Mouse (Mus musculus) spleen, postnatal 14 days (tissue): ENCODE results near the gene Efcab8.
A peak's percentile ranks its signal among the peaks of the same experiment; 100 is the strongest.

Source experiments
- DNase-seq, 2 experiments: peaks; one replicate each; pipeline ENCODE4 v3.0.0; 2021 to 2022; ENCODE audit warnings: low spot score in 2 of 2

Efcab8 gene

DNA sequence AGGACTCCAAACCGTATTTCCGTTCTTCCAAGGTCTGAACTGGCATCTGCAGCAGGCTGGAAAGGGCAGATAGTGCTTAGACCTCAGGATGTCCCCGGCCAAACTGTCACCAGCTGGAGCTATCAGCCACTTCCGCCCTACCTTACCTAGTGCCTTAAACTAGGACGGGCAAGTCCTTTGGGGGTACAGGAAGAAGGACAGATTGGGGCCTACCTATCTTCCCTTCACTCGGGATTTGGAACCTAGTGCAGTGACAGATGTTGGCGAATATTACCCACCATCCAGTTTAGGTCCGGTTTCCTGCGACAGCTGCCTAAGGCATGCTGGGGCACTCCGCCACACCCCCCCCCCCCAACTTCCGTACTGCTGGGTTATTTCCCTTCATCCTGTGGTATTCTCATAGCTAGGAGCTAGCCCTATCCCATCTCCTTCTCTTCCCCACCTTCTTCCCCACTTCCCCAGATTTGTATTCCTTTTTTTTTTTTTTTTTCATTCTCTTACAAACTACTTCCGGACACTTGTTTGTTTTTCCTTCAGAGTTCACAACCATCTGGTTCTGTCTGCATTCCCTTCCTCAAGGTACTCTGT is at the start of gene Efcab8:
Efcab8 (plus strand) TSS at position 538 of the 588 bp plus-strand sequence.
- peak in 1 of 2 experiments; percentile 3 for DNase-seq

DNA sequence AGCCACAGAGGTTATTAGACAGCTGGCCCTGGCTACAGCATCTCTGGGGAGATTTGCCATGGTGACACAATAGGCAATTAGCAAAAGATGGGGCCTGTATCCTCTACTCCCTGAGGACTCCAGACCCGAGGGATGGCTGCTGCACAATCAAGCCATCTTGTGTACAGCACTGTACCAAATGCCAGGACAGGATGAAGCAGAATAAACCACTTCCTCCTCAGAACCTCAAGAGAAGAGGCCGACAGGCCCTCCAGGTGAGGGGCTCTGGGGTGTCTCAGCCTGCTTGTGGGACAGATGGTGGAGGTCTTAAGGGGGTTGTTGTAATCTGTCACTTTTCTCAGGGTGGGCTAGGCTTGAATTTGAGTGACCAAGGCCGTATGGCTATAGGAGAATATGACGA is 45.7 kb upstream of the Efcab8 start:
- no peak for DNase-seq

DNA sequence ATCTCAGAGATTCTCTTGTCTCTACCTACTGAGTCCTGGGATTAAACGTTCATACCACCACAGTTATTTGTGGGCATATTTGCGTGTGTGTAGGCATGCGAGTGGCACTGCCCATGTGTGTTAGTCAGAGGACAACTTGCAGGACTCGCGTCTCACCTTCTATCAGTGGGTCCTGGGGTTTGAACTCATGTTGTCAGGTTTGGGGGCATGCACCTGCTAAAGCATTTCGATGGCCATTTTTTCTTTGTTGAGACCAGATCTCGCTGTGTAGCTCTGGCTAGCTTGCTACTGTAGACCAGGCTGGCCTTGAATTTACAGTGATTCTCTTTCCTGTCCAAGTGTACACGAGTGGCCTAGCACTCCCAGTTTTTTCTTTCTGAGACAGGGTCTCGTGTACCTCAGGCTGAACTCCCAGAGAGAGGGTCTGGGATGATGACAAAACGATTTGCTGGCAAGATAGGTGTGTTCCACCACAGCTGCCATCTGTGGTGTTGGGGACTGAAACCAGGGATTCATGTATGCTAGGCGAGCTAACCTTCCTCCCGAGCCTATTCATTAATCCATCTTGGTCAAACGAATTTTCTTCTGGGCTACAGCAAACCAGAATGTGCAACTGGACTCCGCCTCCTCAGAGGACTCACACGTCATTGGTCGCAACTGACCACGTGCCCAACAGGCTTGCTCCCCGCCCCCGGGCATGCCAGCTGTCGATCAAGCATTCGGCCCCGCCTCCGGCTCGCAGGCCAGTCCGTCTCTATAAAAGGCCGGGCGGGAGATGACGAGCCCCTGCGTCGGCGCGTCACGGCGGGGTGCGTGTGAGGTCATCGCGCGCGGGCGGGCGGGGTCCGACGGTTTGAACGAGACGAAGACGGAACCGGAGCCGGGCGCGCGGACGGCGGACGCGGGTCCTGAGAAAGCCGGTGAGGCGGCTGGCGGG is 39.0 kb upstream of the Efcab8 start, which contains the start of gene Mapre1:
Mapre1 (plus strand) TSS at position 775 of the 937 bp plus-strand sequence.
- peak; percentile 99 for DNase-seq

DNA sequence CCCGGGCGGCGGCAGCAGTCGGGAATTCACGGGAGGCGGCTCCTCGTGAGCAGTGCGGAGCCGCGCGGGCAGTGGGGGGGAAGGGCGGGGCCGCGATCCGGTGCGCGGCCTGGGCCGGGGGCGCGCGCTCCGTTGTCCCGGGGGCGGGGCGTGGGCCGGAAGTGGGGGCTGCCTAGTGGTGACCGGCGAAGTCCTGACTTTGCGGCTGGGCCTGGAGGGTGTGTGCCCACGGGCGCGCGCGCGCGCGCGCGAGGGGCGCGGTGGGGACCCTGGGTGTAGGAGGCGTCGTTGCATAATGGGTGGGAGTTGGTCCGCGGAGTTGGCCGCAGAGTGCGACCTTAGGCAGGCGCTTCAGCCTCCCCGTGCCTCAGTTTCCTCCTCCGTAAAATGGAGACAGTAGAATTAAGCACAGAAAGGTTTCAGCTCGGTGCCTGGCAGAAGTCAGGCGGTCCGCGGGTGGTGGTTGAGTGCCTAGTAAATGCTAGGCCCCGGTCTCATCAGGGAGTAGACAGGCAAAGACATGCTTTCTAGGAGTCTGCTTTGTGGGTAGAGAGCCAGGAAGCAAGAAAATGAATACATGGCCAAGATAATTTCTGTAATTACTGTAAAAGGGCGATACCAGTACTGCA is 38.2 kb upstream of the Efcab8 start:
- no peak for DNase-seq

DNA sequence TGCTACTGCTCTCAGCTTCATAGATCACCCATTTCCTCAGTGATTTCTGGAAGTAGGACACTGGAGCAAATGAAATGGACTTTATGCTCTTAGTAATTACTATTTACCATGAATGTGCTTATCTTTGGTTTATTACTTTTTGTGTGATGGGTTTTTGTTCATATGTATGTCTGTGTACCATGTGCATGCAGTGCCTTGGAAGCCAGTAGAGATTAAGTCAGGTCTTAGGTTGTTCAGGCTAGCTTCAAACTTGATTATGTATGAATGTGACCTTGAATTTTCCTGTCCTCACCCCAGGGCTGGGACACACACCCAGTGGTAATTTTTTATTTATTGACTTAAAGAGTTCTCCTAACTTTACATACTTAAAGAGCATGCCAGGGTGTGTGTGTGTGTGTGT is 31.7 kb upstream of the Efcab8 start:
- no peak for DNase-seq

DNA sequence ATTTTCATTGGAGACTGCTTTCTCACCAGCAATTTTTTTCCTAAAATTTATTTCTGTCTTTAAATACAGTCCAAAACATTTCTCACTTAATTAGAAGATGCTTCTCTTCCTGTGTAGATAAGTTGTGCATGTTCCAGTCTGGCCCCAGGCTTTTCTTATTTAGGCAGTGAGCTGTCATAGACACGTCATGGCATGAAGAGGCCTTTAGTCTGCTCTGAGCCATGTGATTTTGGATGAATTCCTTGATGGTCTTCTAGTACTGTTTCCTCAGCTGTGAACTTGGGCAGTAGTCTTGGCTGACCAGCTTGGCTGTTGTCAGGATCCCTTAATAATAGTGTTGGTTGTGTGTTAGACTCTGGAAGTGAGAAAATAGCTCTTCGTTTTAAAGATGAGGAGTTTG is 29.4 kb upstream of the Efcab8 start:
- no peak for DNase-seq

DNA sequence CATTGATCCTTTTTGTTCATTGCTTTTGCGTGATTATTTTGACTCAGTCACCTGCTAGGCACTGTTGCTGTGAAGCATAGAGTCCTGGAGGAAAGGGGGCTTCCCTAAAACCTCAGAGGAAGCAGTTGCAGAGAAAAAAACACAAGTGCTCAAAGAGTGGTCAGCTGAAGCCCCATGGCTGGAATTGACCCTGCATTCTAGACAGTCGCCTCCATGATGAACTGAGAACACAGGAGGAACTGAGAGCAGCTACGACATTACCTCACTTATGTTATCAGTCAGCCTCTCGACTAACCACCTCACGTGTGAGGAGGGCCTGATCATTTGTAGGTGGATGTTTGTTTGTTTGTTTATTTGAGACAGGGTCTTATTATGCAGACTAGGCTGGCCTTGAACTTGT is 17.6 kb upstream of the Efcab8 start:
- no peak for DNase-seq

DNA sequence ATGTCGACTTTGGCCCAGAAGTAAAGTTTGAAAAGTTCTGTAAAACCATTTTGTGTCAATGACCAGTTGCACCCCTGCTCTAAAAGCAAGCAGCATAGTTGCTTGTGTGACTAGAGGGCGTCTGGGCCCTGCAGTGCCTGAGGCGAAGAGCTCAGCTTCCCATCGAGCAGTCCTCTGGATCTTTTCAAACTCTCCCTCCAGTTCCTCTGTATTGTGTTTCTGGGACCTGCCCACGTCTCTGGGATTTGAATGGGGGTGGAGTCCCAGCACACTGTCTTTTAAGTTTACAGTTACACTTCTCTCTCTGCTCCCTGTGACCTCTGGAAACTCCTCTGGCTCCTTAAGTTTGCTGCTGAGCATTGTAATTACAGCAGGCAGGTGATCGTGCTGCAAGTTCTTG is 12.2 kb upstream of the Efcab8 start:
- no peak for DNase-seq

DNA sequence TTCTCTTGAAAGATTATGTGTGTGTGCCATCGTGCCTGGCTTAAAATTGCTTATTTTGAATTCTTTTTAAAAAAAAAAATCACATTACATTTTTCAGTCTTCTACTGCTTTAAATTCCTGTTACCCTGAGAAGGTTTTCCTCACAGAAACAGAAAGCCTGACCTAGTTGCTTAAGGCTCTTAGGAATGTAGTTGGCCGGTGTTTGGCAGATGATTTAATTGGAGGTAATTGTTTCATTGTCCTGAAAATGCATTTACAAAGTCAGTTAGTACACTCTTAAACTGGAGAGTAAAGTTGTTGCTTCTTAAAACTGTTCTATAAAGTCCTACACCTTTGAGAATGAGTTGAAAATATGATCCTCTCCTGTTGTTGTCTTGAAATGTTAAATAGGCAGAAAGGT is 10.8 kb upstream of the Efcab8 start:
- DNase-seq: no peak

DNA sequence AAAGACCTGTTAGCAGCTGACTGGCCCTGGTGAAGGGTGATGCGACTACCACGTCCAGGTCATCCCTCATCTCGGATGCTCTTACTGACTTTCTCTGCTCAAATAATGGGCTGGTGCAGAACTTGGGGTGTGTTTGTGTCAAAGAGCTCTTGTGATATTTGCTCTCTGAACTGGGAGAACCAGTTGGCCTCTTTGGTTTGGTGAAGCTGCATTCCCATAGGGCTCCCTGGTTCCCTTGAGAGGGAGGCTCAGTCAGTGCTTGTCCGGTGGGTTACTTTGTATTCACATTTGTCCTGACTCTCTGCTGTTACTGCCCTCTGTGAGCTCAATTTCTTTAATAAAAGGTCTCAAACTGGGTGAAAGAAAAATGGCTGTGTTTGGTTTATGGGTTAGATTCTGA is 6.8 kb upstream of the Efcab8 start:
- no peak for DNase-seq

DNA sequence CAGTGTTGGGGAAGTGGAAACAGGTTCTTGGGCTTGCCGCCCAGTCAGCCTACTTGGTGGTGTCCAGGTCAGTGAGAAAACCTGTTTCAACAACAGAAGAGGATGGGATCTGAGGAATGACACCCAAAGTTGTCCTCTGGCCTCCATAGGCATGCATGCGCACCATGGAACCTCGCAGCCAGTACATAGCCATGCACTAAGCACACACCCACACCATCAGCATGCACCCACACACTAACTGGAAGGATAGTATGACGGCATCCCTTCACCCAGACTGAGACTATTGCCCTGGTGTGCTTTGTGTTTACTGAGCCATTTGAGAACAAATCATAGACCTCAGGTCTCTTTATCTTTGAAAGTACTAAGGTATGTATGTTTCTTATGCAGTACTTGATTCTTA is 4.3 kb upstream of the Efcab8 start:
- no peak for DNase-seq

DNA sequence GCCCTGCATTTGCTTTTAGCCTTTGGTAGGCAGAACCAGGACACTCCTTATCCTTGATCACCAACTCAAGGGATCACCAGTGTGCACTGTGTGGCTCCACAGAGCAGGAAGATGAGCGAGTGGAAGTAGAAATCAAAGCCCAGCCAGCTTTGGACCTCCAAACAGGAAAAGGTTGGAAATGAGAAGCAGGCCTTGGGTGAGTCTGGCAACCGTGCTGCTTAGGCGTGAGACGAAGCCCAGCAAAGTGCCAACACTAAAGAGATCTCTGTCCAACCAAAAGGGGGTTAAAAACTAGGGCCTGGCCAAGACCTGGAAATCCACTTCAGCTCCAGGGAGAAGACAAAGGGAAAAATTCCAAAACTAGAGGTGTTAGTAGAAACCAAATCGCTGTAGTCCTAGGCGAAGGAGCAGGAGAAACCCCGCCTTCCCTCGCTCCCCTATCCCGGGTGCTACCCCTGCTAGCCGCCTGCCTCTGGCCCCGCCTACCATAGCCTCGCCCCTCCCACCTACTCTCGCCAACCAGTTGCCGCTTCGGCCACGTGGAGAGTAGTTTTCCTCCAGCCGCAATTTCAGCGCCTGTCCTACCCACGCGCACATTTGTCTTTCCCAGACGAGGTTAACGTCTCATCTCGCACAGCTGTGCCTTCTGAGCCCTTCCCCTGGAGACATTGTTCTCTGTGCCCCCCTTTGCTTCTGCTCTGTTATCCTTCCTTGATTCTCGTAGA is 931 bp upstream of the Efcab8 start:
- peak; percentile 65 to 67 for DNase-seq

DNA sequence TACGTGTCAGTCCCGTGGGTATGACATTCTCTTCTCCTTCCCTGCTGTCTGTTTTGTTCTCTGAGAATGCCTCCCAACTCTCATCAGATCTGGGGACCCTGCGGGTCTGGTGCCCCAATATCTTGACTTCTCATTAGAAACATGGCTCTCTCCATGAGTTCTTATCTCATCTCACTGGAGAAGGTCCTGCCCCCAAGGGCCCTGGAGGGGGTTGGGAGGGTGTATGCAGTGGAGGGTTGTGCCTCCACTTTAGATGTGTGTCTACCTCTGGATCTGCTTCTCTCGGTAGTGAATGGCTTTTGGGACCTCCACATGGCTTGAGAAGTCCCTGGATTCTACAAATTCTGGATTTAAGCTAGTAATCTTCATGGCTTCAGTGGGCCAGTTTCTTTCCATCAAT is 1.4 kb downstream of the Efcab8 start:
- DNase-seq: no peak

DNA sequence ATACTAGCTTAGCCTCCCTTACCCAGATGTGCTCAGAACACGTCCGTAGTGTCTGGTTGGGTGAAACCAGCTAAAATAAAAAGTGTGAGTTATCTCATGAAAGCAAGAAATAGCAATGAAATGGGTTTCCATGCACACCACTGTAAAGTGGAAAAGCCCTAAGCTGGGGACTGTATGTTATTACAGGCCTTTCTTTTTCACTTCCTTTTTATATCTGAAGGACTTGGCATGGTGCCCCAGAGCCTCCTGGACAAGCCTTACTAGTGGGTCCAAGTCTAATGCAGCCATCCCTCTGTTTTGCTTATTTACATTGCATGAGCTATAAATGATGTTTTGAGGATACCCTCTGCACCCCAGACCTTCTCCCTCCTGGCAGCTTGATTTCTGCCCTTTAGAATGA is 4.9 kb downstream of the Efcab8 start:
- no peak for DNase-seq

DNA sequence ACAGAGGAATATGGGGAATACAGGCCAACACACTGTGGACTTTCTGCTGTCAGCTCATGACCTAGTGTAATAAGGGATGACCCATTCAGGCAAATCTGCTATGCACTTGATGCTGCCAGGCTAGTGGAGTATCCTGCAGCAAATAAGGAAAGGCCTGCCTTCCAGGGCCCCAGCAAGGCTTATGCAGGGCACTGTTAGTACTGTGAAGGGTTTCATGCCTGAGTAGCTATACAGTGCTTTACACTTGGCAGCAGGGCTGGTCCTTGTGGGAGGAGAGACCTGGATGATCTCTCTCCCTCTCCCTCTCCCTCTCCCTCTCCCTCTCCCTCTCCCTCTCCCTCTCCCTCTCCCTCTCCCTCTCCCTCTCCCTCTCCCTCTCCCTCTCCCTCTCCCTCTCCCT is 13.6 kb downstream of the Efcab8 start:
- no peak for DNase-seq

DNA sequence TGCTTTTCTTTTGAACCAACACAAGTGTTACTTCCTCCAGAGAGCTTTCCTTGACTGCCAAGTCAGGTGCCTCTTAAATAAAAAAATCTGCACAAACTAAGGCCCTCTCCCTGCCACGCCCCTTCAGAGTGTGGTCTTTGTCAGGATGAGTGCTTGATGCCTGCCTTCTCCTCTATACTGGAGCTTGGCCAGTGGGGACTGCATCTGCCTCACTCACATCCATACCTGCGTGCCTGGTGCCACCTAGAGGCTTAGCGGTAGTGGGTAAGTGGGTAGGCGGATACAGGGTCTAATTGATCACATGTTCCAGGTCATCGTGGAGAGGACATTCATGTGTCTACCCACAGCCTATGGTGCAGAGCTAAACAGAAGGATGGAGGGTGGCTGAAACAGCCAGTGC is 15.4 kb downstream of the Efcab8 start:
- peak in 1 of 2 experiments; percentile 6 for DNase-seq

DNA sequence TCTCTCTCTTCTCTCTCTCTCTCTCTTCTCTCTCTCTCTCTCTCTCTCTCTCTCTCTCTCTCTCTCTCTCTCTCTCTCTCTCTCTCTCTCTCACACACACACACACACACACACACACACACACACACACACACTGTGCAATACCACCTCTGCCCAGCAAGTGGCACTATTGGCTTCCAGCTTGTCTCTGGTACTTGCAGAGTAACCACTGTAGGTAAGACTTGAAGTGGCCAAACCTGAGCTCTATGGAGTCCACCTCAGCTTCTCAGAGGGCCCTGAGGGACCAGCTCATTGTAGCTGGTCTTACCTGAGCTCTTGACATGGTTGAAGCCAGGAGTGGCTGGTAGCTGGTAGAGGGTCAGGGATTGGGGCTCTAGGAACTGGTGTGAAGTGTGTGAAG is 27.7 kb downstream of the Efcab8 start:
- peak in 1 of 2 experiments; percentile 22 for DNase-seq

DNA sequence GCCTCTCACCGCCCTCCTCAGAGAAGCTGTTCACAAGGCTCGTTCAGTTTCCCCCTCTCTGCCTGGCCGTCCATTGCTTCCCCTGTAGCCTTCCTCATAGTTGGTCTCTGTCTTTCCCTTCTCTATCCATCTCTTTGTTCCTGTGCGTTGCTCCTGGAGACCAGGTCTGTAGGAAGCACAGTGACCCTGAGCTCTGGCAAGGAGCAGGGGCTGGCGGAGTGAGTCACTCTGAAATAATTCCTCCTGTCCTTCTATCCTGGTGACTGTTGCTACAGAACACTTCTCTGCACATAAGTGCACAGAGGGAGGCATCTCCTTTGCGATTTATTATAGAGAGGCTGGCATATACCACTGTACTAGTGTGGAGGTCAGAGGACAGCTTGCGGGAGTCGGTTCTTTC is 28.4 kb downstream of the Efcab8 start:
- no peak for DNase-seq

DNA sequence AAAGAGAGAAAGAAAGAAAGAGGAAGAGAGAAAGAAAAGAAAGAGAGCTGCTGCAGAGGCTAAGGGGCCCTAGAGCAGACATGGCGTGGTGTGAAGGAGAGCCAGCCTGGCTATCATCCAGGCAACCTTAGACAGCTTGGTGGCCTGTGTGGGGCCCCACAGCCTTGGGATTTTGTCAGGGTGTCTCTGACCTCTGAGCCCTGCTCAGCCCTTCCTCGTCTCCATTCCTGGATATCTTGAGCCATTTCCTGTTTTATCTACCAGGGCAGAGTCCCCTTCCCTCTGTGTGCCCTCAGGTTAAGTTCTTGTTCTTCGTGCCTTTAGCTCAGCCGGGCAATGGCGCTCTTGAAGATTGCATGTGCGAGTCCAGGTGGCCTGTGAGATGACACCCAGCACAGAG is 29.1 kb downstream of the Efcab8 start:
- no peak for DNase-seq

DNA sequence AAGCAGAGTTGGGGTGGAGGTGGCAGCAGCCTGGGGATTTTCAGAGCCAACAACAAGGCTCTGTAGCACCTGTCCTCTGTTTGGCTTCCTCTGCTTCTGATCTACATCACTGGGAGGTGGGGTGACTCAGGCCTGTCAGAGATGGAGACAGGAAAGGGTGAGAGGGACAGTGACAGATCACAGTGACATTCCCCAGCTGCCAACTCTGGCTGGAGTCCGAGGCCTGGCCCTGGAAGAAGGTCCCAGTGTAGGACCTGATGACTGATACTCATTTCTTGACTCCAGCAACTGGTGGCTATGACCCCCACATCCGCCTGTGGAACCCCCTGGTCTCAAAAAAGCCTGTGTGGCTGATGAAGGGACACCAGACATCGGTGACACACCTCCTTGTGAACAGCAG is 30.2 kb downstream of the Efcab8 start:
- no peak for DNase-seq

DNA sequence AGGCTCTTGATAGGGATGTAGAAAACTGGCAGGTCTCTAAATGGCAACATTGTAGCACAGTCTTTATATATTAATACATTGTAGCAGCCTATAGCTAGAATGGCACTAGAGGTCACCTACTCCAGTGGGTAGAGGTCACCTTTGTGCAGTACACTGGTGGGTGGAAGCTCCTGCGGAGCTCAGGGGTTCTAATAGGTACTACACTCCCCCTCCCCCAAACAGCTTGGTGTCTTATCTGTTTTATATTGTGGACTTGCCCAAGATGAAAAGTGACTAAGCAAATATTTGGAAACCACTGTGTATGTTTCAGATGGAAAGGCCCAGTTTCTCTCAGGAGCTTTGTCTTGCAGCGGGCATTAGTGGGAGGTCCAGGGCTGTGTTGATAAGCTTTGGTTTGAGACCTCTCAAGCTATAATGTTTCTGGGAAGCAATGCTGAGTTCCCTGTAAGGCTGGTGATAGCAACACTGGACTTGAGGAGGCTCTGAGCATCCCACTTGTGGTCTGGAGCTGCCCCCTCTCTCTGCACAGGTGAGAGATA is 42.3 kb downstream of the Efcab8 start:
- DNase-seq: no peak

DNA sequence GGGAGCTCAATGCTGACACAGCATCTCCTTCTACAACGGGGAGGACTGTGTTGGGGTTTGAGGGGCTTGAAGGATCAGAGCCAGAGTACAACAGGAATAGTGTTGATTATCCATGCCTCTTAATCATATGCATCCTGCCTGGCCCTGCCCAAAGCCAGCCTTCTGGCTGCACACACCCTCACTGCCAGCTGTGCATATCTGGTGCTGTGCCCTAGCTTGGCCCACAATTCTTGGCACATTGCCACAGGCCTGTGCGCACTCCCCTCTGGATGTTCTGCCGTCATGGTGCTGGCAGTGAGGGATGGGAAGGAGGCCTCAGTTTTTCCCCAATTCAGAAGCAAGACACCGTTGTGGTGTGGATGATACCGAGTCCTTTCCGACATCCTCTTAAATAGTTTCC is 44.9 kb downstream of the Efcab8 start:
- DNase-seq: no peak
